Mouse (Mus musculus) E14TG2a.4 (cell line): ENCODE data around the gene Pum1.

Experiments used
- H3K27me3 ChIP-seq: 2 replicates; pipeline ENCODE4 v1.6.1; 2014; ENCODE audit warnings: low read length, control low read depth; ENCODE audit not compliant: insufficient read depth
- H3K36me3 ChIP-seq: 2 replicates; pipeline ENCODE4 v1.6.1; 2014; ENCODE audit warnings: low read length, control low read depth; ENCODE audit not compliant: insufficient read depth
- H3K4me1 ChIP-seq: replicated peaks from 2 replicates; pipeline ENCODE4 v1.6.1; 2014; ENCODE audit warnings: low read depth, low read length, control low read depth
- H3K4me3 ChIP-seq: replicated peaks from 2 replicates; pipeline ENCODE4 v1.5.1; 2014; ENCODE audit warnings: mild to moderate bottlenecking, low read length
- H3K9me3 ChIP-seq: 2 replicates; pipeline ENCODE4 v1.6.1; 2014; ENCODE audit warnings: low read length, control low read depth
- CTCF ChIP-seq: conservative IDR thresholded peaks from 2 replicates; pipeline ENCODE4 v1.5.1; 2014; ENCODE audit warnings: low read length
- NANOG ChIP-seq: IDR thresholded peaks from 2 replicates; pipeline ENCODE4 v1.6.1; 2014; ENCODE audit warnings: borderline replicate concordance, low read length, mixed read lengths
- POU5F1 ChIP-seq: IDR thresholded peaks from 2 replicates; pipeline ENCODE4 v1.6.1; 2014; ENCODE audit warnings: low read length, borderline replicate concordance

Gene Pum1

DNA sequence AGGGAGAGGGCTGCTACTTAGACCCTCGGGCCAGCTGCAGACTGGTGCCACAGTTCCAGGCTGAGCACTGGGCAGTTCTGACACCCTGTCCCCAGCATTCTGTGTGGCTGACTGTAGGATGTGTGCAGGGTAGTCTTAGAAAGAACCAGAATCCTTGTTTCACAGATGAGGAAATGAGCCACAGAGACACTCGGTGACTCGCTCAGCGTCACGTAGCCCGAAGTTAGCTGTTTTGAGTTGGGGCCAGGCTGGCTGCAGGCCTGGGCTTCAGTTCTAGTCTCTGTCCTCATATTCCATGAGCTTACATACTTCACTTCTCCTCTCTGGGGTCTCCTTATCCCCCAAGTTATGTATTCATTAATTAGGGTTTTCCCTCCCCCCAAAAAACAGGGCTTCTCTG, 132.8 kb downstream of the Pum1 start:
- Histone ChIP-seq H3K27me3 (peaks cover 86% of the 10 kb centered on the region), H3K9me3 (0 out of 2 replicates have a peak, but pooled peaks cover 4% of the 10 kb centered on the region), H3K4me3 (no peak overlapping the region), H3K36me3 (no peaks in the 10 kb centered on the region), H3K4me1 (peaks cover 14% of the 10 kb centered on the region)
- TF ChIP-seq CTCF (no peak), NANOG (no peak), POU5F1 (no peak)

DNA sequence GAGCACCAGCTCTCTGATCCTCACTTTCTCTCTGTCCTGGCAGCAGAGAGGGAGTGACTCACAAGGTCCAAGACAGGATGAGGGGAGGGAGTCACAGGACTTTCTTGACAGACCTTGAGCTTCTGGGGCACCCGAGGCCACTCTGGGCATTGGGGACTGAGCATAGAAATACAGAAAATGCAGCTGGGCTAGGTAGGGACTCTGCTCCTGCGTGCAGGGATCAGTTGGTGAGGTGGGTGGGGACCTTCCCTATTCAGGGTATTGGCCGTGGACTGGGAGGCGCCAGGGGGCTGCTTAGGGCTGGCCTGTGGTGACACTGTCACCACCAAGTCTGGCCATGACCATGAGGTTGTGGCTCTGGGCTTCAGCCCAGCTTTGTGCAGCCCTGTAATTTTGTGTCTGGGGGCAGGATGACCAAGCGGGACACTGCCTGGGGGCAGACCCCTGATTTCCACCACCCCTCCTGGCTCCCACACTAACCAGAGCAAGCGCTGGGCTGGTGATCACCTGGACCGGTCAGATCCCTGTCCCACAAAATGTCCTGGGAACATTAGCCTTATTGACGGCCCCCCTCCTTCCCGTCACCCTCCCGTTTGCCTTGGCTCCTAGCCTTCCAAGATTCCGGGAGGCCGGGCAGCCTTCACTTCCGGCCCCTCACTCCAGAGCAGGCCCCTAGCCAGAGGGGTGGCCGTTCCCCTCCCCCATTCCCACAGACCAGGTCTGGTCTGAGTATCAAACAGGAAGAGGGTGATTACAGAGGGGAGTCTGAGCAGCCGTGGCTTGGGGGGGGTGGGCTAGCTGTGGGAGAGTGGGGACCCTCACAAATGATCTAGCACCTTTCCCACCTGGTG, 134.3 kb downstream of the Pum1 start:
- H3K36me3 ChIP-seq: no peaks in the 10 kb centered on the region
- TF ChIP-seq NANOG (no peak), POU5F1 (no peak), CTCF (no peak)
- peaks cover 74% of the 10 kb centered on the region for H3K27me3 ChIP-seq
- H3K9me3 ChIP-seq: 0 out of 2 replicates have a peak, but pooled peaks cover 4% of the 10 kb centered on the region
- peaks cover 17% of the 10 kb centered on the region for H3K4me1 ChIP-seq
- H3K4me3 ChIP-seq: no peak overlapping the region

DNA sequence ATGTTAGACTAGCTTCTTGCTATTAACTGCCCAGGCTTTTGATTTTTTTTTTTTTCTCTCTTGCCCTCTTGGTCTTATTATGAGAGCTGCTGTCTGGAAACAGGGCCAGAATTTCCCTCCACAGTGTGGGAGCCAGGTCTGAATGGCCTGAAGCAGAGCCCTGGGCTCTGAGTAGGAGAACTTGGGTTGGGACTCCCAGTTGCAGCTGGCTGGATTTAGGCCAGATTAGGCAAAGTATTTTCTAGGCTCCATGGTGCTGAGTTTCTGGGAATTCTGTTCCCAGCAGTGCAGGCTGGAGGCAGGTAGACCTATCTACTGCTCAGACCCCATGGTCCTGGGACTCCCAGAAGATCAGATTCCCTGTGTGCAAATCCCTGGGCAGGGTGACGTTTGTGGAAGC, 135.3 kb downstream of the Pum1 start:
- Histone ChIP-seq H3K27me3 (peaks cover 64% of the 10 kb centered on the region), H3K9me3 (0 out of 2 replicates have a peak, but pooled peaks cover 4% of the 10 kb centered on the region), H3K36me3 (no peaks in the 10 kb centered on the region), H3K4me3 (no peak overlapping the region), H3K4me1 (peaks cover 10% of the 10 kb centered on the region)
- TF ChIP-seq NANOG (no peak), POU5F1 (no peak)

- no peak overlapping the region for H3K4me3 ChIP-seq
- TF ChIP-seq NANOG: no peak
- no peak for TF ChIP-seq POU5F1
- no peak for TF ChIP-seq CTCF
- H3K36me3 ChIP-seq: no peaks in the 10 kb centered on the region
- H3K27me3 ChIP-seq: peaks cover 59% of the 10 kb centered on the region
- peaks cover 10% of the 10 kb centered on the region for H3K4me1 ChIP-seq
- peaks cover 5% of the 10 kb centered on the region for H3K9me3 ChIP-seq
These were observed 136.0 kb downstream of the Pum1 start for GRCm38 (mm10) chr4:130799118-130799517.

DNA sequence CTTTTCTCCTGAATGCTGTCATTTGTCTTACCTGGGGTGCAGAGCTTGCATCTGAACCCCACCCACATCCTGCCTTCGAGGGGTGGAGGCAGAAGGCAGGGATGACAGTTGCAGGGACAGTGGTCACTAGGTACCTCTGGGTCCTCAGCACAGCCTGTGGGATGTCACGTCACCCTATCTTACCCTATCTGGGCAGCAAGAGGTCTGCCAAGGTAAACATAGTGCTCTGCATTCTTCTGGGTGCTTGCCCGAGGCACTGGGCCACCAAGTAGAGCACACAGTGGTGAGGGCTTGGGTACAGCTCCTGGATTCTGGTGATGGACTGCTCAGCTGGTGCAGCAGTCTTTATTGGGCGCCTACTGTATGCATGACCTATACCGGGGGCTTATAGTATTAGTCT, 136.5 kb downstream of the Pum1 start:
- no peak overlapping the region for H3K4me3 ChIP-seq
- H3K4me1 ChIP-seq: peaks cover 10% of the 10 kb centered on the region
- TF ChIP-seq POU5F1 (no peak), CTCF (no peak), NANOG (no peak)
- peaks cover 57% of the 10 kb centered on the region for H3K27me3 ChIP-seq
- H3K9me3 ChIP-seq: peaks cover 8% of the 10 kb centered on the region
- H3K36me3 ChIP-seq: no peaks in the 10 kb centered on the region

- H3K36me3 ChIP-seq: no peaks in the 10 kb centered on the region
- H3K4me1 ChIP-seq: peaks cover 10% of the 10 kb centered on the region
These were observed 137.0 kb downstream of the Pum1 start for GRCm38 (mm10) chr4:130800147-130800546.

GRCm38 (mm10) chr4:130801198-130801597, 138.1 kb downstream of the Pum1 start:
- Histone ChIP-seq H3K36me3 (no peaks in the 10 kb centered on the region), H3K4me3 (no peak overlapping the region), H3K27me3 (peaks cover 41% of the 10 kb centered on the region), H3K4me1 (peaks cover 12% of the 10 kb centered on the region), H3K9me3 (peaks cover 10% of the 10 kb centered on the region)
- TF ChIP-seq CTCF: no peak
- no peak for TF ChIP-seq POU5F1
- no peak for TF ChIP-seq NANOG

More at GRCm38 (mm10) chr4:130800147-130800546, 137.0 kb downstream of the Pum1 start:
- Histone ChIP-seq H3K27me3 (peaks cover 51% of the 10 kb centered on the region), H3K9me3 (peaks cover 10% of the 10 kb centered on the region), H3K4me3 (no peak overlapping the region)
- TF ChIP-seq POU5F1 (no peak), CTCF (no peak), NANOG (no peak)

DNA sequence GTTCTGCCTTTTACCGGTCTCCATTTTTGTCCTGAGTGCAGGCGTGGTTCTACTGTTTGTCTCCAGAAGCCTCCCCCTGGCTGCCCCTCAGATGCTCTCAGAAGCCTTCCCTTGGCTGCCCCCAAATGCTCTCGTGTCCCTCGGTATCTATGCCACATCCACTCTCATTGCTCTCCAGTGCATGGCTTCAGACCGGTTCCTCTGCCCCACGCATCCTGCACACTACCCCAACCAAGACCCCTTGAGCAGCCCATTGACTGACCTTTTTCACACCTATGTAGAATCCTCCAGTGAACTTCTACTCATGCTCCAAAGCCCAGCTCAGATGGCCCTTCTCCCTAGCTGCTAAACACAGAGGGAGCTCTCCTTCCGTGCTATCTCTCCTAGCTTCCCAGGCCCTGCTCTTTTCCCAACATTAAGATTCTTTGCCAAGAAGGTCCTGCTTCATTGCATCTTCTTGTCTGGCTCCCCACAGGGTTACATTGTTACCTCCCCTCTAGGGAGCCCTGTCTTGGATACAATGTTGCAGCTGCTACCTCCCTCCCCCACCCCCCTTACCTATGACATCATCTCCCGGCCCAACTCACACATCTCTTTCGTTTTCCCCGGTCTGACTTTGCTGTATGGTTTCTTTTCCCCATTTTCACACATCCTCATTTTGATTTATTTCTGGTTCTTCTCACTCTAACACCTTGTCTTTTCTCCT, 138.7 kb downstream of the Pum1 start:
- peaks cover 35% of the 10 kb centered on the region for H3K27me3 ChIP-seq

More for the DNA sequence above, 138.7 kb downstream of the Pum1 start:
- peaks cover 12% of the 10 kb centered on the region for H3K4me1 ChIP-seq
- no peak for TF ChIP-seq POU5F1
- no peak for TF ChIP-seq CTCF
- no peak for TF ChIP-seq NANOG
- H3K4me3 ChIP-seq: no peak overlapping the region
- no peaks in the 10 kb centered on the region for H3K36me3 ChIP-seq
- peaks cover 10% of the 10 kb centered on the region for H3K9me3 ChIP-seq
